Mouse (Mus musculus) lung, adult 10 weeks (tissue): ENCODE data around the gene Slc40a1. TPM values are rescaled to one million over a fixed set of nuclear protein-coding genes. Genes with fewer than 3 reads are reported as not detected.

Experiments used
- polyA plus RNA-seq: library from polyadenylated mRNA; stranded (reverse); fragments of 350-450 nt; fragmentation: Illumina TruSeq; extraction: RNeasy Lipid Tissue Mini Kit (QIAGEN cat#74804); gene quantifications from one replicate; pipeline ENCODE4 v1.2.3, GENCODE M21; 2014; ENCODE audit warnings: low read depth, low replicate concordance; ENCODE audit not compliant: insufficient read depth

Gene Slc40a1
- 4.8 TPM for polyA plus RNA-seq

GRCm38 (mm10) chr1:45926393-45926763 is at the start of gene Slc40a1:
Gene Slc40a1 (minus strand): TSS chr1:45926523.

GRCm38 (mm10) chr1:45890173-45890572 is 36.1 kb downstream of the Slc40a1 start, which contains the start of gene Gm5269:
Gene Gm5269 (minus strand): TSS chr1:45890273.

Other genes with a start within 250 kb of the Slc40a1 start
- gene Wdr75, start 131.4 kb downstream of the Slc40a1 start, polyA plus RNA-seq = 21.8 TPM
- gene Gm5269, start 36.2 kb downstream of the Slc40a1 start, polyA plus RNA-seq = not detected
- gene Dnah7b, start 139.8 kb upstream of the Slc40a1 start, polyA plus RNA-seq = 2.3 TPM